Mouse (Mus musculus): ENCODE measurements around the gene Bmf. TPM values are rescaled to one million over a fixed set of nuclear protein-coding genes. Genes with fewer than 3 reads are reported as not detected.

The Bmf gene
- 2.3 and 3.1 TPM in 2 replicates for polyA plus RNA-seq (2015; fragmentation: Nextera tagmentation; extraction: Ambion mirVana)

GRCm38 (mm10) chr2:118549507-118550473 lies at the start of gene Bmf:
Bmf (minus strand) TSS chr2:118549687.

DNA sequence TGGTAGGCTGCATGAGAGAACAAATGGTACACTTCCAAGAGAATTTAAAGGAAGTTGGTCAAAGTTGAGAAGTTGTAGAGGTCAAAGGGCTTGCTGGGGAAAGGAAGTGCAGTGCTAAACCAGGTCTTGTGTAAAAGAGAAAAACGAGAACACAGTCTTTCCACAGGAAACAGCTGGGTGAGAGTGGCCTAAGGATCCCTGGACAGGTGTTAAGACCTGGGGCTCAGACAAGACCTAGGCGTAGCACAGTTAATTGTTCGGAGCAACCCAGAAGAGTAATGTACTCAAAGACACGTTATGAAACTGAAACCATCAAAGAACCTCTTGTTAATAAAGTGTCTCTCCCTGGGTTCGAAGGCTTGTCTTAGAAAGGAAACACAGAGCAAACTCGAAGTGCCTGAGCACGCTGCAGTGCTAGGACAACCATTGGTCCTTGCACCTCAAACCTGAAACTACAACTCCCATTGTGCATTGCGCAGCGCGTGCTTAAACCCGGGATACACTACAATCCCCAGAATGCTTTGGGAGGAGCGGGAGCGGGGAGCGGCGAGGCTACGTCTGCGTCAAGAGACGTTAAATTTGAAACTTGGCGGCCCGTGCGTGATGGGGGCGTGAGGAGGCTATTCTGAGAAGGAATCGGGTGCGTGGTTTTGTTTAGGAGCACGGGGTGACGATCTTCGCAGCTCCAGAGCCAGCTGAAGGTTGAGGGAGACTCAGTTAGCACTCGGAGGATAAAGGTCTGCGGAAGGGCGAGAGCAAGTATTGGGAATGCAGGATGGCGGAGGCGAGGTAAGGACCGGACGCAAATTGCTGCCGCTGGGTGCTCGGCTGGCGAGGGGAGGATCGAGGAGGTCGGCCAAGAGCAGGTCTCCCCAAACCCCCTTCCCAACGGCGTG lies 48.4 kb upstream of the Bmf start, which contains the start of gene Bub1b:
TSS of gene Bub1b (plus strand) at position 539 of the 896 bp plus-strand sequence.

GRCm38 (mm10) chr2:118479550-118479909 lies 70.0 kb downstream of the Bmf start, which contains the start of gene Srp14:
Srp14 (minus strand) TSS chr2:118479711.

Other genes starting within 250 kb of the Bmf start
- gene Gpr176, start 176.3 kb downstream of the Bmf start, polyA plus RNA-seq (2015; fragmentation: Nextera tagmentation; extraction: Ambion mirVana), result 0.40 and 0.55 TPM in 2 replicates
- gene Eif2ak4, start 161.1 kb downstream of the Bmf start, polyA plus RNA-seq (2015; fragmentation: Nextera tagmentation; extraction: Ambion mirVana), result 2.8 and 3.0 TPM in 2 replicates
- gene Srp14, start 70.0 kb downstream of the Bmf start, polyA plus RNA-seq (2015; fragmentation: Nextera tagmentation; extraction: Ambion mirVana), result 226 and 232 TPM in 2 replicates
- gene Bub1b, start 48.5 kb upstream of the Bmf start, polyA plus RNA-seq (2015; fragmentation: Nextera tagmentation; extraction: Ambion mirVana), result 10.0 and 10.3 TPM in 2 replicates
- gene Pak6, start 113.6 kb upstream of the Bmf start, polyA plus RNA-seq (2015; fragmentation: Nextera tagmentation; extraction: Ambion mirVana), result 0.17 and 0.33 TPM in 2 replicates
- 0.05 TPM in 1 of 2 replicates, not detected in the other for gene Ankrd63, start 154.3 kb upstream of the Bmf start, polyA plus RNA-seq (2015; fragmentation: Nextera tagmentation; extraction: Ambion mirVana)
- 0.47 and 0.68 TPM in 2 replicates for gene Plcb2, start 178.8 kb upstream of the Bmf start, polyA plus RNA-seq (2015; fragmentation: Nextera tagmentation; extraction: Ambion mirVana)
- gene Inafm2, start 196.1 kb upstream of the Bmf start, polyA plus RNA-seq (2015; fragmentation: Nextera tagmentation; extraction: Ambion mirVana), result 9.5 and 10.0 TPM in 2 replicates
- gene Ccdc9b, start 213.0 kb upstream of the Bmf start, polyA plus RNA-seq (2015; fragmentation: Nextera tagmentation; extraction: Ambion mirVana), result 2.7 and 3.9 TPM in 2 replicates
- gene Phgr1, start 223.1 kb upstream of the Bmf start, polyA plus RNA-seq (2015; fragmentation: Nextera tagmentation; extraction: Ambion mirVana), result not detected in 2 replicates
- gene Disp2, start 230.0 kb upstream of the Bmf start, polyA plus RNA-seq (2015; fragmentation: Nextera tagmentation; extraction: Ambion mirVana), result 0.04 and 0.05 TPM in 2 replicates